In the genomic region with DNA sequence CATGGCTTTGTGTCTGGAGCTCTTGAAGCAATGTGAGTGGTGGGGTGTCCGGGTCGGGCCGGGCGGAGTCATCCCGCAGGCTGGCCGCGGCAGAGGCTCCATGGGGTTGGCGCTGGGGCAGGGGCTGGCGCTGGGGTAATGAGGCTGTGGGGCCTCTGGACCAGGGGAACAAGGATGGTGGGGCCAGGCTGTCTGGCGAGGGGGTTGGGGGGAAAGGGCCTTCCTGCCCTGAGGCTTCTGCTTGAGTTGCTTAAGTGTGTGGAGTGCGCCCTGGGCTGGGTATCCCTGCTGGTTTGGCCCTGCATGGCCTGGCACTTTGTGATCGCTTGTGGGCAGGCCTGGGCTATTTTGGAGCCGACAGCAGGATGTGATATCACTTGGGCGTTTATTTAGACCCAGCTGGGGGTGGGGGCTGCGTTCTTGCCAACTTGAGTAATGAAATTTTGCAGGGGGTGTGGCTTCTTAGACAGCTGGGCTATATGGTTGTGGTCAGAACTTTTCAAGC, we compare ENCODE assay signal across 8 mouse cellular contexts. TPM values are rescaled to one million over a fixed set of nuclear protein-coding genes. Genes with fewer than 3 reads are reported as not detected.
DNase-seq lines count a peak whose midpoint lies in the region; ATAC-seq and TF ChIP-seq lines count a peak whose summit lies in the region.

No protein-coding gene starts in this region.

- no peaks in the 10 kb centered on the region for H3K36me3 ChIP-seq in embryonic facial prominence, embryonic 11.5 days (replicated peaks; ENCODE audit: control insufficient read depth, insufficient read depth, low read depth, low read length)
- peaks cover 4% of the 10 kb centered on the region for H3K36me3 ChIP-seq in heart, adult 2 months (ENCODE audit: control insufficient read depth, insufficient read depth, low read length)
- no peaks in the 10 kb centered on the region for H3K36me3 ChIP-seq in liver, embryonic 13.5 days

- no peaks in the 10 kb centered on the region for H3K9me3 ChIP-seq in embryonic facial prominence, embryonic 11.5 days (replicated peaks; ENCODE audit: control insufficient read depth, low read length)
- no peaks in the 10 kb centered on the region for H3K9me3 ChIP-seq in liver, embryonic 13.5 days (replicated peaks)

- H3K27ac ChIP-seq in embryonic facial prominence, embryonic 11.5 days (replicated peaks; ENCODE audit: low read depth, low read length) = peak overlapping the region; percentile 83
- H3K27ac ChIP-seq in heart, adult 2 months = peak overlapping the region; percentile 92
- H3K27ac ChIP-seq in liver, embryonic 13.5 days = 0 out of 2 replicates have a peak overlapping the region, but pooled peaks have one; percentile 50

- TF ChIP-seq EP300 in heart, adult 2 months (IDR thresholded peaks at IDR 0.05; ENCODE audit: insufficient read depth, low read depth, low read length) = peak; percentile 61; the same call in 1 of the 2 replicates

- peak; percentile 33; the same call in 1 of the 2 replicates for TF ChIP-seq CTCF in heart, adult 2 months (IDR thresholded peaks at IDR 0.05)

- TF ChIP-seq POLR2A in heart, adult 2 months (IDR thresholded peaks at IDR 0.05; ENCODE audit: insufficient read depth, low read depth, low read length) = peak; percentile 94

- H3K4me3 ChIP-seq in embryonic facial prominence, embryonic 11.5 days (ENCODE audit: low read depth, low read length) = peak overlapping the region; percentile 98
- H3K4me3 ChIP-seq in heart, adult 2 months = peak overlapping the region; percentile 78
- H3K4me3 ChIP-seq in liver, embryonic 13.5 days (replicated peaks) = peak overlapping the region; percentile 71

- peak overlapping the region; percentile 86 for H3K4me2 ChIP-seq in embryonic facial prominence, embryonic 11.5 days (ENCODE audit: low read depth, low read length)
- H3K4me2 ChIP-seq in liver, embryonic 13.5 days = peak overlapping the region; percentile 98

- no peak for ATAC-seq in embryonic facial prominence, embryonic 11.5 days (replicated peaks; ENCODE audit: insufficient number of reproducible peaks, low FRiP score, low TSS enrichment, low read depth)
- no peak for ATAC-seq in liver, embryonic 13.5 days (ENCODE audit: low read depth)

- peaks cover 22% of the 10 kb centered on the region for H3K4me1 ChIP-seq in embryonic facial prominence, embryonic 11.5 days (ENCODE audit: control insufficient read depth, insufficient read depth, low read length)
- H3K4me1 ChIP-seq in heart, adult 2 months (ENCODE audit: control insufficient read depth, insufficient read depth, low read length) = peaks cover 43% of the 10 kb centered on the region
- H3K4me1 ChIP-seq in liver, embryonic 13.5 days (replicated peaks) = peaks cover 78% of the 10 kb centered on the region

- H3K27me3 ChIP-seq in embryonic facial prominence, embryonic 11.5 days (ENCODE audit: control insufficient read depth, insufficient read depth, low read length) = no peaks in the 10 kb centered on the region
- no peaks in the 10 kb centered on the region for H3K27me3 ChIP-seq in heart, adult 2 months (ENCODE audit: control insufficient read depth, insufficient read depth, low read length)
- peaks cover 11% of the 10 kb centered on the region; the same call in 1 of the 2 replicates for H3K27me3 ChIP-seq in liver, embryonic 13.5 days

- DNase-seq in 3134 (ENCODE audit: extremely low read depth, insufficient read length, low spot score) (peak; percentile 75), NIH3T3 (ENCODE audit: low read depth) (peak; percentile 90)
- DNase-seq in embryonic facial prominence, embryonic 11.5 days (ENCODE audit: low spot score) = peak; percentile 52
- DNase-seq in heart, adult 2 months = peak; percentile 82 to 86
- peak; percentile 62 for DNase-seq in kidney, adult 18-20 months
- no peak for DNase-seq in liver, embryonic 13.5 days
- DNase-seq in naive thymus-derived CD4-positive, alpha-beta T cell, adult 2 months (ENCODE audit: low read depth) = peak; percentile 45
- DNase-seq in thymus, postnatal 36 days = peak; percentile 10 to 35

- 0% methylated on average over 15 of the region's 15 CpGs for WGBS in embryonic facial prominence, embryonic 11.5 days
- WGBS in heart, adult 2 months = 2% methylated on average over 15 of the region's 15 CpGs
- WGBS in liver, embryonic 13.5 days (ENCODE audit: insufficient replicate concordance) = 1% methylated on average over 15 of the region's 15 CpGs

- intact Hi-C loops in heart, adult 2 months (cut with DNase I) = loop anchor here (5.0 kb wide), 1 partner anchor 355 kb away; the partner anchor contains the start of gene Soga1

- peak overlapping the region; percentile 97 for H3K9ac ChIP-seq in embryonic facial prominence, embryonic 11.5 days (replicated peaks; ENCODE audit: low read length)
- H3K9ac ChIP-seq in heart, adult 2 months (ENCODE audit: low read depth, low read length) = peak overlapping the region; percentile 94
- H3K9ac ChIP-seq in liver, embryonic 13.5 days = peak overlapping the region; percentile 94

- H3K79me2 ChIP-seq in heart, adult 2 months (replicated peaks; ENCODE audit: control insufficient read depth, insufficient read depth, low read length) = peaks cover 3% of the 10 kb centered on the region; the same call in 1 of the 2 replicates

RNA-seq across cellular contexts. Expression of gene Myl9, which starts 53.1 kb away (rescaled TPM):
- polyA plus RNA-seq in embryonic facial prominence, embryonic 11.5 days (2014; fragmentation: Nextera tagmentation; extraction: Ambion mirVana) = 128 and 151 TPM in 2 replicates
- 100 to 1,000 TPM in 1 of 2 experiments, 10 to 100 TPM in 1; 86.6 to 107 TPM for total RNA-seq in heart, adult 2 months (2021)
- polyA plus RNA-seq in heart, adult 2 months (2012; rRNA removed) = 176 and 204 TPM in 2 replicates
- polyA plus RNA-seq in liver, embryonic 13.5 days (2015; fragmentation: Nextera tagmentation; extraction: Ambion mirVana) = 58.3 and 60.1 TPM in 2 replicates
